Mouse (Mus musculus) monocyte, adult 5-6 weeks (primary cell): ENCODE results near the gene Pgd. TPM values are rescaled to one million over a fixed set of nuclear protein-coding genes. Genes with fewer than 3 reads are reported as not detected.
"Not testable (repeated sequence)": the region's sequence is repeated elsewhere in the genome, so short reads cannot be mapped to it uniquely, and the experiment has no call there.

ENCODE experiments used
- ATAC-seq: fragments of 153-309, 156-312 bp; replicated peaks from 2 replicates; pipeline ENCODE4 v1.8.0; 2017; ENCODE audit warnings: mild to moderate bottlenecking; ENCODE audit not compliant: low TSS enrichment, insufficient number of reproducible peaks, severe bottlenecking, poor library complexity, low FRiP score
- total RNA-seq: library from RNA; stranded (forward); fragments of 200-1000, 200-491, 200-594 nt; gene quantifications from 3 replicates; pipeline ENCODE4 v1.2.3, GENCODE M21; 2017

Gene Pgd
- total RNA-seq, 1 experiment from 2014 or later = 81.0 TPM

- ATAC-seq = no peak
Measured at GRCm38 (mm10) chr4:149143594-149143993, 23.0 kb downstream of the Pgd start.

- ATAC-seq = no peak
Measured at GRCm38 (mm10) chr4:149138515-149138914, 28.1 kb downstream of the Pgd start.

GRCm38 (mm10) chr4:149136982-149137770 is 29.4 kb downstream of the Pgd start, which contains the start of gene Cenps:
Cenps (minus strand) TSS chr4:149137629.
- ATAC-seq = peak; percentile 76

- no peak for ATAC-seq
Measured at GRCm38 (mm10) chr4:149136116-149136850, 30.3 kb downstream of the Pgd start.

- no peak for ATAC-seq
Measured at GRCm38 (mm10) chr4:149133395-149133794, 33.2 kb downstream of the Pgd start.

GRCm38 (mm10) chr4:149131789-149132565 is 34.6 kb downstream of the Pgd start:
- ATAC-seq = no peak

GRCm38 (mm10) chr4:149131021-149131752 is 35.4 kb downstream of the Pgd start:
- ATAC-seq = no peak

GRCm38 (mm10) chr4:149128467-149128866 is 38.1 kb downstream of the Pgd start:
- no peak for ATAC-seq

- no peak for ATAC-seq
Measured at GRCm38 (mm10) chr4:149126663-149127062, 39.9 kb downstream of the Pgd start, which contains the start of gene Cort. Cort (minus strand) TSS chr4:149126763.

- ATAC-seq = no peak
Measured at GRCm38 (mm10) chr4:149126115-149126509, 40.5 kb downstream of the Pgd start.

- no peak for ATAC-seq
Measured at GRCm38 (mm10) chr4:149125341-149126114, 41.0 kb downstream of the Pgd start.

- ATAC-seq = no peak
Measured at GRCm38 (mm10) chr4:149123432-149123831, 43.1 kb downstream of the Pgd start.

GRCm38 (mm10) chr4:149119978-149120562 is 46.5 kb downstream of the Pgd start:
- ATAC-seq = not testable (repeated sequence)

GRCm38 (mm10) chr4:149103875-149104561 is 62.6 kb downstream of the Pgd start, which contains the start of gene Dffa:
Dffa (plus strand) TSS chr4:149104146.
- peak; percentile 92 for ATAC-seq

GRCm38 (mm10) chr4:149101456-149101855 is 65.1 kb downstream of the Pgd start:
- no peak for ATAC-seq

GRCm38 (mm10) chr4:149100449-149100848 is 66.1 kb downstream of the Pgd start:
- ATAC-seq = not testable (repeated sequence)
